Mouse (Mus musculus): Measurements from ENCODE around the gene Smyd2.

Gene Smyd2

GRCm38 (mm10) chr1:189872050-189872449 lies 50.1 kb downstream of the Smyd2 start:
- DNase-seq (ENCODE audit: low spot score): no peak

DNA sequence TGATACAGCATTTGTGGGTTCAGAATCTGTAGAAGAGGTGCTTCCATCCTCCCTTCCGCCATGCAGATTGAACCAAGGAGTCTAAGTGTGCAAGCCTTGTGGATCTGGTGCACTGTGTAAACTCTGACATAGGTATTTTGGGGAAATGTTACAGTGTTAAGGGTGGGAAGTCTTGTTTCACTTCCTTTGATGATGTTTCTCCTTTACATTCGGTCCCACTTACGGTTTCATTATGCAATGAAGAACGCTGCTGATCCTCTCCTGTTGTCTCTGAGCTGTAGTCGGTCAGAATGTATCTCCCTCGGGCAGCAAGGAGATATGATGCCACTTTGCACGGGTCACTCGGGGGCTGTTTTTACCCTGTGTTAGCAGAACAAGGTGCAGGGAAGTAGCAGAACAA lies 50.5 kb downstream of the Smyd2 start:
- DNase-seq (ENCODE audit: low spot score): no peak

GRCm38 (mm10) chr1:189870539-189870938 lies 51.6 kb downstream of the Smyd2 start:
- DNase-seq (ENCODE audit: low spot score): no peak

GRCm38 (mm10) chr1:189869651-189870270 lies 52.4 kb downstream of the Smyd2 start:
- no peak for DNase-seq (ENCODE audit: low spot score)

GRCm38 (mm10) chr1:189868036-189868435 lies 54.1 kb downstream of the Smyd2 start:
- no peak for DNase-seq (ENCODE audit: low spot score)

DNA sequence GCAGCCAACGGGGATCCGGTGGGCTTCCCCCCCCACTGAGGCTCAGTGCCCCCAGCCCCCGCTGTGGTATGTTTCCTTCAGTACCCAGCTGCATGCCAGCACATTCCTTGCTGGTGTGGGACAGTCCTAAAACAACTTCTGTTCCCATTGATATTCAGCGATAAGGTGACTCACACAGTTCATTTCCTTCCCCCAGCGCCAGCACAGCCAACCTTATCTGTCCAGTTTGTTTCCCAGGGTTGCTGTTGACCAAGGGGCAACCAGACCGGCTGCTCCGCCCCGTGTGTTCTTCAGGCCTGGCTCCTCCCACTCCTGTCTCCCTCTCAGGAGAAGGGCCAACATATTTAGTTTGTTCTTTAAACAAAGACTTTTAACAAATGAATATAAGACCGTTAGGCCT lies 54.7 kb downstream of the Smyd2 start:
- DNase-seq (ENCODE audit: low spot score): no peak

GRCm38 (mm10) chr1:189867034-189867433 lies 55.1 kb downstream of the Smyd2 start:
- DNase-seq (ENCODE audit: low spot score): no peak

- no peak for DNase-seq (ENCODE audit: low spot score)
Observed at GRCm38 (mm10) chr1:189866621-189867020, 55.5 kb downstream of the Smyd2 start.

DNA sequence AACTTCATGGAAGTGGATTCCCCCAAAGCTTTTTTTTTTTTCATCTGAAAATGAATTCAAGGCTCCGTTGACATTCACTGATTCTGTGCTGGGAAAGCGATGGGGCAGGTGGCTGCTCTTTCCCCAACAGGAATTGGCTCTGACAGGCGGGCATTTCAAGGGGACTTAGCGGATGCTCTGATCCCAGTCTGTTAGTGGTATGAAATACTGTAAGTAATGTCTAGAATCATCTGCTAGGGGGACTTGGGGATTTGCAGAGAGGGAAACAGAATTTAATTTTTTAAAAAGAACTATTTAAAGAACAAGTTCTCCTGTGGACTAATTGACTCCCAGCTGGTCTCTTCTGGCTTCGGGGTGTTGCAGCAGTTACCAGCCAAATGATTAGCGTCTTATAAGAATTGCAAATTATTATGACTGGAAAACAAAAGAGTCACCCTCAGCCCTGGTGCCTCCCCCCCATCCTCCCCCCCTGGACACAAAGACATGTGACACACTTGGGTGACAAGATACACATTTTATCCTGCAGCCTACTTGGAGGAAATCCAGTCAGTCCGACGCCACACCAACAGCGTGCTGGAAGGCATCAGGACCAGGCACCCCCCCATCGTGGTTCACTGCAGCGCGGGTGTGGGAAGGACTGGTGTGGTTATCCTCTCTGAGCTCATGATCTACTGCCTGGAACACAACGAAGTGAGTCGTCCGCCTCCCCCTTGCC lies 57.2 kb downstream of the Smyd2 start:
- DNase-seq (ENCODE audit: low spot score): peak; percentile 38

- DNase-seq (ENCODE audit: low spot score): no peak
Observed at GRCm38 (mm10) chr1:189864301-189864700, 57.9 kb downstream of the Smyd2 start.

DNA sequence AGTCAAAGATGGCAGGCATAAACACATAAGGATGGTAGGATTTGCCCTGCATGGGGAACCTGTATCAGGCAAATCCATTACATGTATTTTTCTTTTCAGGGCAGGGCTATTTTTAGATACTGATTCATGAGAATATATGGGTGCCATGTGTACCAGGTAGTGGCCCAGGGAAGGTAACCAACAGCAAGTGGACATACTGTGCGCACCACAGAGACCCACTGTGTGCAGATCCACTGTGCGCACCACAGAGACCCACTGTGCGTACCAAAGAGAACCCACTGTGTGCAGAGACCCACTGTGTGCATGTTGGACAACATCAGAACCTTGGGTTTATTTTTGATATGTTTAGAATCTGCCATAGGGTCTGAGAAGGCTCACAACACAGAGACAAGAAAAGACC lies 58.4 kb downstream of the Smyd2 start:
- no peak for DNase-seq (ENCODE audit: low spot score)

DNA sequence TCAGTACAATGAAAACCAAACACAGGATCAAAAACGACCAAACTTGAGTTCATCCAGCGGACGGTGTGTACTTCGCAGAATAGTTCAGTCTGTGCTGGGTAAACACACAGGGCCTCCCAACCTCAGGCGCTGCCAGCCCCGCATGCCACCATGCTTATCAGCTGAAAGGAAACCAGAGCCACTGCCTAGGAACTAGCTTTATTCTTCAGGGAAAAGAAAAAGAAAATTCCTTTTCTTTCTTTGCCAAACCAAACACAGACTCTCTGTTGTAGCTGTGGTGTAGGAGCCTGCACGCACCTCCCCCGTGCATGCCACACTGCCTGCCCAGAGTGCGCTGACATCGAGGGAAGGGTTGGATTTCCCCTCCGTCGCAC lies 61.2 kb downstream of the Smyd2 start:
- DNase-seq (ENCODE audit: low spot score): no peak

DNA sequence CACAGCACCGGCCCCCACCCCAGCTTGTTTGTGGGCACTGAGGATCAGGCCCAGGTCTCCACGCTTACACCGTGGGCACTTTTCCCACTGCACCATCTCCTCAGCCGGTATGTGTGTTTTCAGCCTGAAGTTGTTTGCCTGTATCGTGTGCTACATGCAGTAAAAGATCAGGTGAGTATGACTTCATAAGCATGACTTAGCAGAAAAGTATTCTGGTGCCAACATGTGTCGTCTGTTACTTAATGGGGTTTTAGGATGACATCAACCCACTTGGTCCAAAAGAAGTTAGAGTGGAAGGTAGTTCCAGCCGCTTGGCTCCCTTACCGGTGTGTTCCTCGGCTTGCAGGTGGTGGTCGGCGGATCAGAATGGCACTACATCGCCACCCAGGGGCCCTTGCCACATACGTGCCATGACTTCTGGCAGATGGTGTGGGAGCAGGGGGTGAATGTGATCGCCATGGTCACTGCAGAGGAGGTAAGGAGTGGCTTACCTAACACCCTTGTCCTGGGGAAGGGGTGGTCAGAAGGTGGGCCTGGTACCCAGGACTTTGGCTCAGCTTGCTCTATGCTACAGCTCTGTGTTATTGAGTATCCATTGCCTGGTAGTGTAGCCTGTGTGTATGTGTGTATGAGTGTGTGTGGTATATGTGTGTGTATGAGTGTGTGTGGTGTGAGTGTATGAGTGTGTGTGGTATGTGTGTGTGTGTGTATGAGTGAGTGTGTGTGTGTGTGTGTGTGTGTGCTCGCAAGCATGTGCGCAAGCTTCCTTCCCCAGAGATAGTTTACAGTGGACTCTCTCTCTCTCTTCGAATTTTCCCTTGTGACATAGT lies 61.8 kb downstream of the Smyd2 start:
- no peak for DNase-seq (ENCODE audit: low spot score)

DNA sequence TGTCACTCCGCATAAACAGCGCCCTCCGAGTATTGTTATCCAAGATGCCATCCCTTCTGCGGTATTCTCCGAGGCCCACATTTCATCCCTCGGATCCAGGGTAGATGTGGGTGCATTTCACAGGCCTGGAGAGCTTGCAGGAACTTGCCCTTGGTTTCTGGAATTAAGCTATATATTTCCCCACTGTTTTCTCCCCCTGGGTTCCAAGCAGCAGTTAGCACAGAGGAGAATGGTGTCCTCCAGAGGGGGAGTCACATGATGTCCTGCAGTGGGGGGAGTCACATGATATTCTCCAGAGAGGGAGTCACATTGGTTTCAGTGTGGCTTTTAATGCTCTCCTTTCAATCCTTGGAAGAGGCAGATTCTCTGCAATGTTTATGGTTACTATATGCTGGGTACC lies 63.8 kb downstream of the Smyd2 start:
- no peak for DNase-seq (ENCODE audit: low spot score)

- no peak for DNase-seq (ENCODE audit: low spot score)
Observed at GRCm38 (mm10) chr1:189855739-189856138, 66.4 kb downstream of the Smyd2 start.

DNA sequence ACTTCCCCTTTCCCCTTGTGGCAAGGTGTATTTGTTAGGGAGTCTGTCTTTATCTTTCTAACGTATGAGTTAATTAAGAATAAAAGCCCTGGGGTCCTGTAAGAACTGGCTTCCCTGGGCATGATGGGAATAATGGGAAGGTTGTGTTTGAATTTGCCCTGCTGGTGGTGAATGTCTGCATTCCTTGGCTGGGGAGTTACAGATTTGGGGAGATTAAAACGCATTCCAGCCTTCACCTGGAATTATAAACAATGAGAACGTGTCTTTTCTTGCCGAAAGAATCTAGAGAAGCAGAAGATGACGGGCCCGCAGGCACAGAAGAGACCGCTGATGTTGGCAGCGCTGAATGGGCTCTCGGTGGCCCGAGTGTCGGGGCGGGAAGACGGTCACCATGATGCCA lies 67.5 kb downstream of the Smyd2 start:
- DNase-seq (ENCODE audit: low spot score): no peak

DNA sequence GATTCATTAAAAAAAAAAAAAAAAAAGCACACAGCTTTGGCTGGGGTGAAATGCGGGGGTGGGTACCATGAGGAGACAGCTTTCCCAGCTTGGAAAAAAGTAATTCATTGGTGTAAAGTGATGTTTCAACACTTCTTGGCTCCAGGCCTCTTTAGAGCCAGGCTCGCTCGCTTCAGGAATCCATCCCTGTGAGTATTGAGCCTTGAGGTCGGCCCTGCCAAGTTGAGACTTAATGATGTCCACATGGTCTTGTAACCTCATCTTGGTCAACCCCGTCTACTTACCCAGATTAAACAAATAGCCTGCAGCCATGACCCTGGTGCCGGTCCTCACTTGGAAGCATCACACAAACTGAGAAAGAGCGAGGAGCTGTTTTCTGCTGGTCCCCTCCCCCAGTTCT lies 69.7 kb downstream of the Smyd2 start:
- no peak for DNase-seq (ENCODE audit: low spot score)

DNA sequence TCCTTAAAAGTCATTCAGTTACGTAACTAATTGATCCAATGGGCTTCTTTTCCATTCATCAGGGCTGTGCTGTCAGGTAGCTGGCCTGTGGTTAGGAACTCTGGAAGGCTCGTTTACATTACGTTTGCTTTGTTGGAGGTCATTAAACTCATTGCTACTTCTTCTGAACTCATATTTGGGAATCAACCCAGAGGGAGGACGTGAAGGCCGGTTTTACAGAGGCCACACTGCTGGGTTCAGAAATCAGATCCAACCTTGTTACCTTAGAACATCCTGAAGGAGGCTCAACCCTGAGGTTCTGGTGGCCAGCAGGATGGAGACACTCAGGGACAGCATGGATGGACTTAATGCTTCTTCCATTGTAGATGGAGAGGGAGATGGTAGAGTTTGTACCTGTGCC lies 70.1 kb downstream of the Smyd2 start:
- DNase-seq (ENCODE audit: low spot score): no peak

- DNase-seq (ENCODE audit: low spot score): no peak
Observed at GRCm38 (mm10) chr1:189849550-189849949, 72.6 kb downstream of the Smyd2 start.

- no peak for DNase-seq (ENCODE audit: low spot score)
Observed at GRCm38 (mm10) chr1:189846319-189846718, 75.8 kb downstream of the Smyd2 start.

DNA sequence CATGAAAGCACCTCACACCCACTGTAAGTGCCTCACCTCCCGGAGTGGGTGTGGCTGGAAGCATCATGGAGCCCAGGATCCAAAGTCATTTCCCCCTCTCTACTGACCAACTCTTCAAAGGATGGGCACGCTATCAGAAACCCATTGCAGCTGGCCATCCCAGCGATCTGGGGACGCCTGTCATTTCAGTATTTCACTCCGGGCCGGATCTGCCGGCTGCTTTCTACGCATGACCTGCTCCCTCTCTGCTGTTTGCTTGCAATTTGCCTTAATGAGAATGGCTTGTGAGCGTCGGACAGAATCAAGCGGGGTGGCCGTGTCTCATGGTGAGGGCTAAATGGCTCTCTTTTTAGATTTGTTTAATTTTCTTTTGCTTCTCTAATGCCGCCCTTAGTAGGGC lies 88.0 kb downstream of the Smyd2 start:
- DNase-seq (ENCODE audit: low spot score): peak; percentile 71

- DNase-seq (ENCODE audit: low spot score): no peak
Observed at GRCm38 (mm10) chr1:189833351-189833750, 88.8 kb downstream of the Smyd2 start.

GRCm38 (mm10) chr1:189830797-189831232 lies 91.3 kb downstream of the Smyd2 start:
- no peak for DNase-seq (ENCODE audit: low spot score)
